Mouse (Mus musculus): Measurements from ENCODE around the gene Gk5. TPM values are rescaled to one million over a fixed set of nuclear protein-coding genes. Genes with fewer than 3 reads are reported as not detected.
"Not testable (repeated sequence)": the region's sequence is repeated elsewhere in the genome, so short reads cannot be mapped to it uniquely, and the experiment has no call there.

The Gk5 gene
- total RNA-seq, 2 experiments from 2014 or later: 3.5 to 5.0 TPM

DNA sequence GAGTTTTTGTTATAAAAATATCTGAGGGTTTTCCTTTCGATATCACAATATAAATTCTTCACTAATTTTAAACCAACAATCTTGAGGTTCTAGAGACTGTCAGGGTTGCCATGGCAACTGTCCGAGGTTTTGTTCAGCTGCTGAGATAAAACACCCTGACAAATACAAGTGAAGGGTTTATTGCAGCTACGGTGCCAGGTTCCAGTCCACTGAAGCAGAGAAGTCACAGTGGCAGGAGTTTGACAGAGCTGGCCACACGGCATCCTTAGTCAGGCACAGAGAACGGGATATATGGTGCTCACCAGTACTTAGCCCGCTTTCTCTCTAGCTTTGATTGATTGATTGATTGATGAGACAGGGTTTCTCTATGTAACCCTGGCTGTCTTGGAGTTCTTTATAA is 23.3 kb downstream of the Gk5 start:
- intact Hi-C loops (cut with DNase I): no loop called here
- DNase-seq (ENCODE audit: low spot score in 2 of 2): no peak

DNA sequence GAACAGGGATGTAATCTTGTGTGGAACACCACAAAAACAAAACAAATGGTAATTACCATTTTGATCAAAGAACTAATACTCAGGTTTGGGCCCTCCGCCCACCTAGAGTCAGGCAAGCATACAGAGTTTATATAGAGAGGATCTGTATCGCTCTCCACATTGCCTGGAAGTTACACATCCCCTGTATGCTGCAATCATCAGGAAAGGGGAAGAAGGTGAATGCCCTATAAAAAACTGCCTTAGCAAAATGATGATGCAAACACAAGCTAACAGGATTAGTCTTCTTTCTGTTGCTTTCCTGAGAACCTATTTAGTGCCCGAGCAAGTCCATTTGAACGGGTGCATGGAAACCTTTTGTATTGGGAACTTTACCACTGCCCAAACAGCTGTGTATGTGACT is 24.5 kb downstream of the Gk5 start:
- intact Hi-C loops (cut with DNase I): no loop called here
- DNase-seq (ENCODE audit: low spot score in 2 of 2): no peak

DNA sequence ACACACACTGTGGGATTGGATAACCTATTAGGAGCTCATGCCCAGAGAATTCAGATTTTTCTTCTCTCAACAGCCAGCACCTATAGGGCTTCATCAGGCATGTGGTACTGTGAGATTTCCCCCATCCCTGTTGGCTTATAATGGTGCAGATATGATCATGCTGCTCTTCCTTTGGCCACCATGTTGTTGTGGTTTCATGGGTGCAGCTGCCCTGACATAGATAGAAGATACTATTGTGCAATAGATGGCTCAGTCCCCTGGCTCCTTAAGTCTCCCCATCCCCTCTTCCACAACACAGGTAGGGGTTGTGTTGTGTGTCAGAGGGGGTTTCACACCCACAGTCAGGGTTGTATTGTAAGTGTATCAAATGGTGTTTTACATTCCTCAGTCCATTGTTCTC is 25.7 kb downstream of the Gk5 start:
- intact Hi-C loops (cut with DNase I): no loop called here
- no peak for DNase-seq (ENCODE audit: low spot score in 2 of 2)

DNA sequence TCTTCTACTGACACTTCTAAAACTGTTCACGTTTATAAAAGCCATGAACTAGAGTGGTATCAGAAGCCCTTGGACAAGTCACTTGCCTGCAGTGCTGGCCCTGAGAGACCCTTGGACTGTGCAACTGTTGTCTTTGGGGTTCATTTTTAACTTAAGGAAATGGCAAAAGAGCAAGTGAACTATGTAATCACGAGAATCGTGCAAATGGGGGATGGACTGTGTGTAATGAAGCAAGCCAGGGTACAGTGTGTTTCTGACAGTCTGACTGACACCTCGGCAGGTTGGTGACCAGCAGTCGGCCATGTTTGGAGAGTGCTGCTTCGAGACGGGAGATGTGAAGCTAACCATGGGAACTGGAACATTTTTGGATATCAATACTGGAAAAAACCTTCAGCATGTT is 33.6 kb downstream of the Gk5 start:
- DNase-seq (ENCODE audit: low spot score in 2 of 2): no peak
- intact Hi-C loops (cut with DNase I): no loop called here

DNA sequence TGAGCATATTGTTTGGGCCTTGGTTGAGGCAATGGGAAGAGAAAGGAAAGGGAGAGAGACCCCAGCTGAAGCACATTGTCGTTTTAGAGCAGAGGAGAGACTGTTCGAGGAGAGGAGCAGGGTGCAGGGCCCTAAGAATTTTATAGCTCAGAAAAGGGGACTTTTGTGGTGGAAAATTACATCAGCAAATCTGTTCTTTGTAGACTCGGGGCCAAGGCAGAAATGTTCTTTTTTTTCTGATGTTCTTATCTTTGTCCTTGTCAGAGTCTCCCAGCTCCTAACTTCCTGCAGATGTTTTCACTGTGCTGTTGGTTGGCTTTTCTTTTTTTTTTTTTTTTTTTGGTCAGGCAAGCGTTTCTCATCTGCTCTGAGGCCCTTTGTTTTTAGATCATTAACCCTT is 39.3 kb downstream of the Gk5 start:
- no peak for DNase-seq (ENCODE audit: low spot score in 2 of 2)
- intact Hi-C loops (cut with DNase I): no loop called here

DNA sequence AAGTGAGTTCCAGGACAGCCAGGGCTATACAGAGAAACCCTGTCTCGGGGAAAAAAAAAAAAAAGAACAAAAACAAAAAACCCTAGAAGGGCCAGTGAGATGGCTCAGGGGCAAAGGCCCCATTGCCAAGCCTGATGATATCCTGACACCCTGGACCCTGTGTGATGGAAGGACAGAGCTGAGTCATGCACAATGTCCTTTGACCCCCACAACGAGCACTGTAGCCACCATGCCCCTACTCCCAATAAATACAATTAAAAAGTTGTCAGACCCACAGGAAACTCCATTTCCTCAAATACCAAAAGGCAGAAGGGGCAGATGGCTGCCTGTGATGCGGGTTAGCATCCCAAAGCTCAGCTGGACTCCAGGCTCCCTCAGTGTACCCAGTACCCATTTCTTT is 39.9 kb downstream of the Gk5 start:
- intact Hi-C loops (cut with DNase I): no loop called here
- no peak for DNase-seq (ENCODE audit: low spot score in 2 of 2)

DNA sequence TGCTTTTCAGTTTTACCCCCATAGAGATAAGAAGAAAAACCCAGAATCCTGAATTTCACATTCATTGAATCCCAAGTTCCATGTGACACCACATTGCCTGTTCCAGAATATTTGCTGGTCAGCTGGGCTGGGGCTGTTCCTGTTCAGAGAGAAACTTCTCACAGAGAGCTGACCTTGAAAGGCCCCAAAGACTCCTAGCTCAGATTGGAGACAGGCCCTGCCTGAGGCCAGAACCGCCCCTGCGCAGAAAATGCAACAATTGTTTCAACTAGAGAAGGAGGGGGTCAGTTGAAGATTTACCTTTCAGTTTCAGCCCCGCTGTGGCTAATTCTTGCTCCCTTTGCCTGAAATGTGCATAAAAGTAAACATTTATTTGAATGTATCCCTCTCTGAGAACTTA is 41.6 kb downstream of the Gk5 start:
- no peak for DNase-seq (ENCODE audit: low spot score in 2 of 2)
- intact Hi-C loops (cut with DNase I): no loop called here

DNA sequence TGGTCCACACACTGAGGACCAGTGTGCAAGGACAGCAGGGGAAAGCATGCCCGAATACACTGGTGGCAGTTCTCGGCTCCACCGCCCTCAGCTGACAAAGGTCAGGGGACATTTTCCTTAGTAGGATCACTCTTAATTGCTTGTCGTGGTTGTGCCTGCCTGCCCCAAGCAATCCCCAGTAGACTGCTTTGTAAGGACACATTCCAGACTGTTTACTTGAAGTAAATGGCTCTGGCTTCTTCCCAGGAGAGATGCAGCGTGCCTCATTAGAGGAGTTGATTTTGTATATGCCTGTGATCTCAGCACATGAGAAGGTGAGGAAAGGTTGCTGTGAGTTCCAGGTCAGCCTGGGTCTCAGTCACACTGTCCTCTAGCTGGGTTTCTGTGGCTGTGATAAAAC is 43.3 kb downstream of the Gk5 start:
- intact Hi-C loops (cut with DNase I): no loop called here
- no peak for DNase-seq (ENCODE audit: low spot score in 2 of 2)

DNA sequence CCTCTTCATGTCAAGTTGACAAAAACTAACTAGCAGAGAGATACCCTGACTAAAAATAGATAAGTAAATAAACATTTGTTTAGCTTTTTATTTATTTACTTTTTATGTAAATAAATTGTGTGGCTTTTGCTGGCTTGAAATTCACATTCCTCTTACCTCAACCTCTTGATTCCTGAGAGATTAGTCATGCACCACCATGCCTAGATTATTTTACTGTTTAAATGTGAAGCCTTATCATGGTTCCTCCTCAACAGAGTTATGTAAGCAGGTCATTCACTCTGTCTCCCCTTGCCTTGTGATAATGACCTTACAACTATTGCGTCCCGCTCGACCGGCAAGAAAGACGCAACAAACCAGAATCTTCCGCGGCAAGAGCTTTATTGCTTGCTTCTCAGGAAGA is 44.3 kb downstream of the Gk5 start:
- no peak for DNase-seq (ENCODE audit: low spot score in 2 of 2)
- intact Hi-C loops (cut with DNase I): no loop called here

DNA sequence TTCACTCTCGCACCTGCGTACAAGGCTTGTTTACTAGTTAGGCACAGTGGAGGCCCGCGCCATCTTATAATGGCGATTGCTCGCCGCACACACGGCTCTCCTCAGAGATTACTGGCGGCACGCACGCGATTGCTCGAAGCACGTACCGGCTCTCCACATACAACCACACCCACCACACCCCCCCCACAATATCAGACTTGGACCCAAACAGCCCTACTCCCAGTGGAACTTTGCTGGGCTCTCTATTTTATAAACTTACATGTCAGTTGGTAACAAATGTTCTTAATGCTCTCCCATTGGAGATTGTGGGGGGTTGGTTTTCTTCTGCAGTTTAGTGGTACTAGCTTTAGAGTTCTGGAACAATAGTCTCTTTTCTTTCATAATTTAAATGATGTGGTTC is 44.8 kb downstream of the Gk5 start:
- DNase-seq (ENCODE audit: low spot score in 2 of 2); intact Hi-C loops (cut with DNase I): not testable (repeated sequence)

DNA sequence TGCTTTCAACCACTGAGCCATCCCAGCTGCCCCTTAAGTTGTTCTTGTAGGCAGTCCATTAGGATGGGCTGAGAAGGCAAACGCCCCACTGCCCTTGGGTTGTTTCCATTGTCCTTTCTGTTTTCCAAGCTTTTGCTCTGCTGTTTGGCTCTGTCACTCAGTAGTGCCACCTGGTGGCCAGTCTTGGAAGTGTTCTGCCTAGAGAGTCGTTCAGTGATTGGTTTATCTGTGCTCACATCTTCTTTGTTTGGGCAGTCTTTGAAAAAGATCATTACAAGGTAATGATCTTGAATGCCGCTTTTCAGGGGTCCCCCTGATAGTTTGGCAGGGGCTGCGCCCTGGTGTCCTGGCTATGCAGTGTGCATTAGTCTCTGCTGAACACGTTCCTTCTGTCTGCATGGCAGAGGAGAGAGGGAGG is 48.0 kb downstream of the Gk5 start:
- intact Hi-C loops (cut with DNase I): no loop called here
- peak; percentile 22 to 36 for DNase-seq (ENCODE audit: low spot score in 2 of 2)

DNA sequence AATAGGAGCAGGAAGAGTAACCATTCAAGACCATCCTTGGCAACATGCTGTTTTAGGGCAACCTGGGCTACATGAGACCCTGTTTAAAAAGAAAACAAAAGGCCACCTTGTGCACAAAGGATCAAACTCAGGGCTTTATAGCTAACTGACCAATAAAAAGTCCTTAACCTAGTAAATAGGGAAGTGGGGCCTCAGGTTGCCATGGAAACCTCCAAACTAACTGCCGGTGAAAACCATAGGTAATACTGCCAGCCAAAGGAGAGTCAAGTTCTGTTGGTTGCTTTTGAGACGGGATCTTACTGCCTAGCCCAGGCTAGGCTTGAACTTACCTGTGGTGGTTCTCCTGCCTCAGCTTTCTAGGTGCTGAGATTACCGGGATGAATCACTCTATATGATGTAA is 51.4 kb downstream of the Gk5 start:
- no peak for DNase-seq (ENCODE audit: low spot score in 2 of 2)
- intact Hi-C loops (cut with DNase I): no loop called here

DNA sequence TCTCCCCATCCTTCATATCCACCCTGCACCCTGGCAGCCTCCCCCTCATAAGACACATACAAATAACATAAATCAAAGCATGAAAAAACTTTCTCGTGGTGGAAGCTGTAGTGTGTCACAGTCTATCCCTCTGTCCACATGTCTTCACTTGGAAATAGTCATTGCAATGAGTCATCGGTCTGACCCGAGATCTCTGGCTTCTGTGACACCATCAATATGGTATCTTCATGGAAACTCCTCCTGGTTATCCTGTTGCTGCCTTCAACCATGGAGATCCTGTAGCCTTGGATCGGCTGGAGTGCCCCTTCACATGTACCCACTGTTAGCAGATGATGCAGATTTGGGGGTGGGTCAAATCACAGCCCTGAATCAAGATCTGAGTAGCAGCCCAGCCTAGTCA is 65.7 kb downstream of the Gk5 start:
- DNase-seq (ENCODE audit: low spot score in 2 of 2): no peak
- intact Hi-C loops (cut with DNase I): no loop called here

DNA sequence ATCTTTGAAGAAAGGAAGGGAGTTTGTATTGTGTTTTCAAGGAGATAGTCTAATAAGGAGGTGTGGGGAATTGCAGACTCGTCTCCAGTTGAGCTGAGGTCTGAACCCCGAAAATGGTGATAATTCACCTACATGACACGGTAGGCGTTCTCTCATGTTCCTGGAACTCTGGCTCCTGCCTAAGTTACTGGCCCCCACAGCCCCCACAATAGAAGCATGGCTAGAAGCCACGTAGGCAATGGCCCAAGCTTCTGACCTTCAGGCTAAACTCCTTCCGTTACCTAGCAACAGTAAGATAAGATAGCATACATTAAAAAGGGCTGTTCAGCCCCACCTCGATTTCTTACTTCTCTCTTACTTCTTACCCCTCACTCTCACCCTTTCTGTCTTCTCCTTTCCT is 67.5 kb downstream of the Gk5 start:
- intact Hi-C loops (cut with DNase I): no loop called here
- no peak for DNase-seq (ENCODE audit: low spot score in 2 of 2)

DNA sequence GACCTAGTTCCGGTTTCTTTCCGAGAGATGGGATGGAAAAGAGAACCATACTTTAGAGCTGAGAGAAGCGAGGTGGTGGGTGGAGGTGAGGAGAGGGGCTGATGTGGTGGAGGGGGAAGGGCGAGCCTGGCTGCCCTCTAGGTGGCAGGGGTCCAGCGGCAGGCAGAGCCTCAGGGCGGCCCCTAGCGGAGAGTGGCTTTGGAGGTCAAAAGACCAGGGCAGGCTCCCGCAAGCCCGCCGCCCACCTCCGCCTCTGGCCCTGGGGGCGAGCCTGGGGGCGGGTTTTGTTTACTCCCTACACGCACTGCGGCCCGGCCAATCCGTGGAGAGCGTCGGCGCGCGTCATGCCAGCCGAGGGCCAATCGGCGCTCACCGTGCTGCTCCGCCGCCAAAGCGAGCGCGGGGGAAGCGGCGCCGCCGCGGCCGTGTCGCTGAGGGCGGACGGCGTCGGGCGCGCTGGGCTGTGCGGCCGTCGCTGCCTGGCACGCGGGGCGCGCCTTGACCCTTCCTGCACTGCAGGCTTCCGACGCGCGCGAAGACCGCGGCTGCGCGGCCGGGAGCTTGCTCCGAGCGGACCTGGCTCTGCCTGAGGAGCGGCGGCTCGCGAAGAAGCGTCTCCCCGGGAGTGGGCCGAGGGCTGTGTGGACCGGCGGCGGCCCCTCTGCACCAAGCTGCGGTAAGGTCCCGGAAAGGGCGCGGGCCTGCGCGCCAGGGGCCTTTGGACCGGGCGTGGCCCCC is 76.9 kb downstream of the Gk5 start, which contains the start of gene Tfdp2:
Gene Tfdp2, plus strand, starts transcription at position 391 of the 738 bp plus-strand sequence.
- intact Hi-C loops (cut with DNase I): loop anchor here (2.0 kb wide), 1 partner anchor 63 kb away; no protein-coding TSS in a partner anchor

DNA sequence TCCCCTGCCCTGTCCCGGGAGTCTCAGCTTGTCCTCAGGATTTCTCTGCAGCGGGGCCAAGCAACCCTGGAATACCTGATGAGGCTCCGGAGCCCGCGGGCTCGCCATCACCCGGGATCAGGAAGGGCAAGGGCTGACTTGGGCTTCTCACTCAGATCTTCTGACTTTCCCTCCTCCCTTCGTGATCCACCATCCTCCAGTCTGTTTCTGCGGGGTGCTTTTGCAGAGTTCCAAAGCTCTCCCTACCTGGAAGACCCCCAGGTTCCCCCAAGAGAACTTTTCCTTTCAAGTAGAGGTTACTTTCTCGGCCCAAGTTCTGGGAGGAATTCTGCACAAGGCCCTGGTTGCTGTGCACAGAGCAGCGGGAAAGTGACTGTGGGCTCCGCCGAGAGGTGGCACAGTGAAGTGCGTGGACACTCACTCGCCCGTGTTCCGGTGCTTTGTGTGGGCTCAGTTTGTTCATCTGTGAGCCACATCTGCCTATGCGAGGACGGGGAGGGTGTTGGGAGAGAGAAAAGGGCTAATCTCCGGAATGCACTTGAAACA is 77.5 kb downstream of the Gk5 start:
- peak; percentile 60 to 72 for DNase-seq (ENCODE audit: low spot score in 2 of 2)
- intact Hi-C loops (cut with DNase I): loop anchor here (2.0 kb wide), 1 partner anchor 62 kb away; no protein-coding TSS in a partner anchor

More for the DNA sequence above, 76.9 kb downstream of the Gk5 start, which contains the start of gene Tfdp2:
- DNase-seq (ENCODE audit: low spot score in 2 of 2): peak; percentile 88 to 90

DNA sequence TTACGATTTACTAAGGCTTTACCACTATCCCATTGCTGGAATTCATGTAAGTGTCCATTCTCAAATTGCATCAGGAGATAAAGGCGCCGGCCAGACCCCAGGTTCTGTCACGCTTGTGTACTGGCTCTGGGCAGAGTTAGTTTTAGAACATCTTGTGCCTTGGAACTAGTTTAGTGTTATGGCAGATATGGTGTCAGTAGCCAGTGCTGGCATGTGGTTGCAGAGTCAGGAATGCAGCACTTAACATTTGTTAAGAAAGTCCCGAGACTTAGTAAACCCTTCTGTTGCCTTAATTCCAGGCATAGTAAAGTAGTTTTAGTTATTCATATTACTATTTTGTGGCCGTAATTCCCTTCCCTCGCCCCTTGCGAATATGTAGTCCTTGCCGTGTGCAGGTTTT is 78.6 kb downstream of the Gk5 start:
- no peak for DNase-seq (ENCODE audit: low spot score in 2 of 2)
- intact Hi-C loops (cut with DNase I): loop anchor here (2.0 kb wide), 1 partner anchor 61 kb away; no protein-coding TSS in a partner anchor

DNA sequence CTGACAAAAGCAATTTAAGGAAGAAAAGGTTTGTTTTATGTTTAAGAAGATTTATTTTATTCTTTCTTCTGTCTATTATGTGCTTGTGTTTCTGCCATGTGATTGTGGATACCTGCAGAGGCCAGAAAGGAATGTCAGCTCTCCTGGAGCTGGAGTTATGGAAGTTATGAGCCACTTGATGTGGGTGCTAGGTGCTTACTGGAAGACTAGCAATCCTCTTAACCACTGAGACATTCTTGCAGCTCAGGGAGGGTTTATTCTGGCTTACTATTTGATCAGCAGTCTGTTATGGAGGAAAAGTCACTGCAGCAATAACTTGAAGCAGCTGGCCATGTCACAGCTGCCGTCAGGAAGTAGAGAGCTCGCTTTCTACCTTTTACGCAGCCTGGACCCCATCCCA is 84.5 kb downstream of the Gk5 start:
- intact Hi-C loops (cut with DNase I): no loop called here
- DNase-seq (ENCODE audit: low spot score in 2 of 2): no peak

DNA sequence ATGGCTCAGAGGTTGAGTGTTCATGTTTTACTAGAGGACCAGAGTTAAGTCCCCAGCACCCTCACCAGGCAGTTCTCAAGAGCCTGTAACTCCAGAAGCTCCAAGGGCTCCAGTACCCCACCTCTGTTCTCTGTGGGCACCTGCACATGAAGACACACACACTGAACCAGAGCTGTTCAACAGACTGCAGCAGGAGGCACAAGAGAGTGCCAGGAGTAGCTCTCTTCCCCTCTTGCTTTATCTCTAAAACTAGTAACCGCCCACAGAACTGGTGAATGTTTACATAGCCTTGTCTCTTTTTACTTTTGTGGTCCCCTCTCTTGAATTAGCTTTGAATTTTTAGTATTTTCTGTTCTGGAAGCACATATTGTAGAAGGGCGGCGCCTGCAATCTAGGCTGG is 88.3 kb downstream of the Gk5 start:
- intact Hi-C loops (cut with DNase I): no loop called here
- DNase-seq (ENCODE audit: low spot score in 2 of 2): peak in 1 of 2 experiments; percentile 6

DNA sequence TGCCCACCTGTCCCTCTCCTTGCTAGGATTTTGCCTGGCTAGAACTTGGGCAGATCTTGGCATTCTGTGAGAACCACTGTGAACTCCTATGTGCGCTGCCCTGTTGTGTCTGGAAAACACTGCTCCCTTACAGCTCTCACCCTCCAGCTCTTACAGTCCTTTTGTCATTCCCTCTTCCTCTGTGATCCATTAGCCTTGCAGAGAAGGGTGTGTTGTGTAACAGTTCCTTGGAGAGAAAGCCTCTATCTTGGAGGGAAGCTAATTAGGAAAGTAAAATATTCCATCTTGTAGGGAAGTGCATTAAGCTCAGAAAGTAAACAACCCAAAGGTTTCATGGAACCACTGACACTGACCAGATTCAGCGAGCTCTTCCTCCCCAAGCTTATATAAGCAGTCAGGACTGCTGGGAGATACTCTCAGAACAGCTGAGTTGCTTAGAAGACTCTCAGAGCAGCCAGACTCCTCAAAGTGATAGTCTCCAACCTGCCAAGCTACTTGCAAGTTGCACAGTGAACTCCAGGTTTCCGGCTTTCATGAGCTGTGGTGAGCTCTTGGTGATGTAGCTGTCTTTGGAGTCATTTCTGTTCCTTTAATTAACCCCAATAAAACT is 94.0 kb downstream of the Gk5 start:
- intact Hi-C loops (cut with DNase I): no loop called here

DNA sequence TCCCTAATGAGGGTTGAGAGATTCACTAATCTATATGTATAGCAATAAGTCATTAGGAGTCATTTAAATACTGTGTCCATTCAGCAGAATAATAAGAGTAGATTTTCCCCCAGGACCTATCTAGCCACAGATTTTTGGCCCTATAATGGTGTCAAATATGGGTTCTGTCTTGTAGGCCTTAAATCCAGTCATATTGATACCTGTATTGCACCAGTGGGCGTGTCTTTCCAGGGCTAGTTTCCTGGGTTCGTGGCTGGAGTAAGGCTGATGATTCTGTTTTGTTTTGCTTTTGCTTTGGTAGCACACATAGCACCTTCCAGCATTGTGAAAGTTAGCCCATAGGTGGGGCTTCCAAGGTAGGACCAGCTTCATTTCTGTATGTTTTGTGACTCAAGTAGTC is 95.0 kb downstream of the Gk5 start:
- intact Hi-C loops (cut with DNase I): no loop called here

More for the DNA sequence above, 94.0 kb downstream of the Gk5 start:
- no peak for DNase-seq (ENCODE audit: low spot score in 2 of 2)

More for the DNA sequence above, 95.0 kb downstream of the Gk5 start:
- no peak for DNase-seq (ENCODE audit: low spot score in 2 of 2)

Measured in left cerebral cortex, postnatal 25 days (tissue).